Mouse (Mus musculus): ENCODE results near the gene Twsg1. TPM values are rescaled to one million over a fixed set of nuclear protein-coding genes. Genes with fewer than 3 reads are reported as not detected.

Twsg1 gene
- total and polyA plus RNA-seq, 2 experiments from 2014 or later, result 45.4 to 45.7 TPM

DNA sequence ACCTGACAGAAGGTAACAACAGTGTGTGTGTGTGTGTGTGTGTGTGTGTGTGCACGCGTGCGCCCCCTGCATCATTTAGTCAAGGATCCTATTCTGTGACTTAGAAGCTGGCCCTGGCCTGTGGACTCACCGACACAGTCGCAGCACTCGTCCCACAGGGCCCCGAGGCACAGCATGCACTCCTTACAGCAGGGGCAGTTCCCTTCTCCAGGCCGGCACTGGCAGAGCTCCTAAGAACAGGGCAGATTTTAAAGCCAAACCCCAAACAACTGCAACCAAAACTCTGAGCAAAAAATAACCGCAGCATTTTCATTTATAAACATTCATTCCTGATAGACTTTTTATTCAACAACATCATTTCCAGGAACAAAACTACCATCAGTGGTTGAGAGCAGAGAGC is 13.4 kb downstream of the Twsg1 start:
- 81% methylated on average over 9 of the region's 9 CpGs for WGBS
- Histone ChIP-seq H3K27me3 (ENCODE audit: insufficient read depth, low read length) (no peaks in the 10 kb centered on the region), H3K4me2 (ENCODE audit: low read depth, low read length) (no peak overlapping the region), H3K27ac (no peak overlapping the region), H3K9ac (replicated peaks; ENCODE audit: low read length) (no peak overlapping the region), H3K9me3 (ENCODE audit: low read length) (no peaks in the 10 kb centered on the region), H3K4me3 (ENCODE audit: low read length) (no peak overlapping the region), H3K4me1 (ENCODE audit: insufficient read depth, low read length) (no peaks in the 10 kb centered on the region), H3K36me3 (ENCODE audit: insufficient read depth, low read length) (peaks cover 13% of the 10 kb centered on the region; the same call in 1 of the 2 replicates)
- ATAC-seq (no peak), DNase-seq (ENCODE audit: low spot score) (no peak)
- TF ChIP-seq CTCF (IDR thresholded peaks at IDR 0.05; ENCODE audit: low read depth), result no peak

GRCm38 (mm10) chr17:65933741-65934140 is 17.3 kb downstream of the Twsg1 start:
- WGBS, result 98% methylated on average over 2 of the region's 2 CpGs
- Histone ChIP-seq H3K4me1 (ENCODE audit: insufficient read depth, low read length) (0 out of 2 replicates have a peak, but pooled peaks cover 3% of the 10 kb centered on the region), H3K4me2 (ENCODE audit: low read depth, low read length) (no peak overlapping the region), H3K9ac (replicated peaks; ENCODE audit: low read length) (no peak overlapping the region), H3K27me3 (ENCODE audit: insufficient read depth, low read length) (no peaks in the 10 kb centered on the region), H3K4me3 (ENCODE audit: low read length) (no peak overlapping the region), H3K27ac (no peak overlapping the region), H3K9me3 (ENCODE audit: low read length) (no peaks in the 10 kb centered on the region), H3K36me3 (ENCODE audit: insufficient read depth, low read length) (peaks cover 17% of the 10 kb centered on the region; the same call in 1 of the 2 replicates)
- peak; percentile 56 for TF ChIP-seq CTCF (IDR thresholded peaks at IDR 0.05; ENCODE audit: low read depth)
- ATAC-seq (no peak), DNase-seq (ENCODE audit: low spot score) (no peak)

- Histone ChIP-seq H3K4me1 (ENCODE audit: insufficient read depth, low read length) (0 out of 2 replicates have a peak, but pooled peaks cover 3% of the 10 kb centered on the region), H3K27me3 (ENCODE audit: insufficient read depth, low read length) (no peaks in the 10 kb centered on the region), H3K9me3 (ENCODE audit: low read length) (no peaks in the 10 kb centered on the region), H3K4me2 (ENCODE audit: low read depth, low read length) (no peak overlapping the region), H3K27ac (no peak overlapping the region), H3K4me3 (ENCODE audit: low read length) (no peak overlapping the region), H3K9ac (replicated peaks; ENCODE audit: low read length) (no peak overlapping the region), H3K36me3 (ENCODE audit: insufficient read depth, low read length) (peaks cover 9% of the 10 kb centered on the region; the same call in 1 of the 2 replicates)
- peak; percentile 68 for ATAC-seq
- WGBS, result 48% methylated on average over 6 of the region's 6 CpGs
- no peak for TF ChIP-seq CTCF (IDR thresholded peaks at IDR 0.05; ENCODE audit: low read depth)
- no peak for DNase-seq (ENCODE audit: low spot score)
These were observed 19.5 kb downstream of the Twsg1 start for GRCm38 (mm10) chr17:65931525-65931924.

- DNase-seq (ENCODE audit: low spot score) (peak; percentile 55), ATAC-seq (peak; percentile 53; the same call in 1 of the 2 replicates)
- Histone ChIP-seq H3K9ac (replicated peaks; ENCODE audit: low read length) (no peak overlapping the region), H3K9me3 (ENCODE audit: low read length) (no peaks in the 10 kb centered on the region), H3K27me3 (ENCODE audit: insufficient read depth, low read length) (no peaks in the 10 kb centered on the region), H3K36me3 (ENCODE audit: insufficient read depth, low read length) (peaks cover 13% of the 10 kb centered on the region; the same call in 1 of the 2 replicates), H3K4me1 (ENCODE audit: insufficient read depth, low read length) (0 out of 2 replicates have a peak, but pooled peaks cover 3% of the 10 kb centered on the region), H3K4me2 (ENCODE audit: low read depth, low read length) (no peak overlapping the region), H3K27ac (no peak overlapping the region), H3K4me3 (ENCODE audit: low read length) (no peak overlapping the region)
- 58% methylated on average over 6 of the region's 6 CpGs for WGBS
- TF ChIP-seq CTCF (IDR thresholded peaks at IDR 0.05; ENCODE audit: low read depth), result no peak
These were observed 20.1 kb downstream of the Twsg1 start for GRCm38 (mm10) chr17:65930960-65931359.

GRCm38 (mm10) chr17:65930158-65930826 is 20.7 kb downstream of the Twsg1 start:
- Histone ChIP-seq H3K27ac (no peak overlapping the region), H3K4me3 (ENCODE audit: low read length) (no peak overlapping the region), H3K27me3 (ENCODE audit: insufficient read depth, low read length) (no peaks in the 10 kb centered on the region), H3K9ac (replicated peaks; ENCODE audit: low read length) (no peak overlapping the region), H3K4me1 (ENCODE audit: insufficient read depth, low read length) (0 out of 2 replicates have a peak, but pooled peaks cover 3% of the 10 kb centered on the region), H3K9me3 (ENCODE audit: low read length) (no peaks in the 10 kb centered on the region), H3K36me3 (ENCODE audit: insufficient read depth, low read length) (peaks cover 16% of the 10 kb centered on the region), H3K4me2 (ENCODE audit: low read depth, low read length) (no peak overlapping the region)
- TF ChIP-seq CTCF (IDR thresholded peaks at IDR 0.05; ENCODE audit: low read depth), result no peak
- WGBS, result 90% methylated on average over 7 of the region's 7 CpGs
- no peak for DNase-seq (ENCODE audit: low spot score)
- no peak for ATAC-seq

DNA sequence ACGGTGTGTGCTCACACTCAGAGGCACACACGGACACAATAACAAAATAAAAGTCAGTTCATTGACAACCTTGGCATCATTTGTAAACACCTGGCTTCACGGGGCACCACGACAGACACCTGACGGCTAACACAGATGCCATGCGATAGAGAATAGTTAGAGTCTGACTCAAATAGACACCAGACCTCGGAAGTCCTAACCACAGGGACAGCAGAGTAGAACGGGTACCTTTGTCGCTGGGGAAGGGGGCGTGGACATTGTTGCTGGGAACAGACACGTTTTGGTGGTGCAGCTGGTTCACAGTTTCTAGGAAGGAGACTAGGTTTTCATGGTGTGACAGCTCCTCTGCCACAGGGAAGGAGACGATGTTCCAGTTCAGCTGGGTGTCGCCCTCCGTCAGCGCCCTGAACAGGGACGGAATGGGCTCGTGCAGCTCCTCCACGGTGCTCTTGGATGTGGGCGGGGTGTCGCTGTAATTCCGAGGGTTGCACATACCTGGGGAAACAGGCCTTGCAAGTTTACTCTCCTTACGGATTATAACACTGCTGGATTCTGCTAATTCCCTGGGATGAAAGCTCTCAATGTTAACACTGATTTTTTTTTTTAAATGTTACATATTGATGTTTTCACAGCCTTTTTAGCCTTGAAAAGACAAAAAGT is 21.6 kb downstream of the Twsg1 start:
- TF ChIP-seq CTCF (IDR thresholded peaks at IDR 0.05; ENCODE audit: low read depth), result no peak
- Histone ChIP-seq H3K9me3 (ENCODE audit: low read length) (no peaks in the 10 kb centered on the region), H3K9ac (replicated peaks; ENCODE audit: low read length) (no peak overlapping the region), H3K27ac (no peak overlapping the region), H3K27me3 (ENCODE audit: insufficient read depth, low read length) (no peaks in the 10 kb centered on the region), H3K4me3 (ENCODE audit: low read length) (no peak overlapping the region), H3K4me1 (ENCODE audit: insufficient read depth, low read length) (0 out of 2 replicates have a peak, but pooled peaks cover 3% of the 10 kb centered on the region), H3K4me2 (ENCODE audit: low read depth, low read length) (no peak overlapping the region), H3K36me3 (ENCODE audit: insufficient read depth, low read length) (peaks cover 20% of the 10 kb centered on the region)
- ATAC-seq (no peak), DNase-seq (ENCODE audit: low spot score) (no peak)
- WGBS, result 91% methylated on average over 22 of the region's 22 CpGs
